Mouse (Mus musculus) MEL-GATA-1-ER (cell line): ENCODE results near the gene Bbs9.
"Not testable (repeated sequence)": the region's sequence is repeated elsewhere in the genome, so short reads cannot be mapped to it uniquely, and the experiment has no call there.

Experiments used
- DNase-seq: peaks from one replicate; pipeline ENCODE4 v3.0.0-alpha.2; 2012; ENCODE audit warnings: low read depth; ENCODE audit errors: extremely low read depth

Bbs9 gene

DNA sequence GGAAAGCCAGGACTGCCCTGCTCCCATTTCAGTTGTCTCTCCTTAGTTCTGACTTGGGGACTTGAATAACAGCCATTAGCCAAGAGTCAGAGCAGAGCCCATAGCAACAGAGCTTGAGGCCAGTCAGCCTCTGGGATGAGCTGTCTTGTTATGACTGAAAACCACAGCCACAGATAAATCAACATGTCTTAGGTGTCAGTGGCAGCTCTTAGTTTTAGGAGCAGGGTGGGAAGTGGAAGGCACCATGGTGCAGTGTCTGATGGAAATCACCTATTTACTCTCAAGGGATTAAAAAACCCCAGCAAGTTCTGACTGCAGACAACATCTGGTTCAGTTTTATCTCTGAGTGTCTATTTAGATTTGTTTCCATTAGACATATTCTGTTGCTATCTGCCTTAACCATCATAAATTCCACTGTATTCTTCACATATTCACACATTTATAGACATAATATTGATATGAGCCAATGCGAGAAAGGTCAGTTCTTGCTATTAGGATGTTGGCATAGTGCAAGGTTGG, 359.5 kb downstream of the Bbs9 start:
- DNase-seq: no peak

DNA sequence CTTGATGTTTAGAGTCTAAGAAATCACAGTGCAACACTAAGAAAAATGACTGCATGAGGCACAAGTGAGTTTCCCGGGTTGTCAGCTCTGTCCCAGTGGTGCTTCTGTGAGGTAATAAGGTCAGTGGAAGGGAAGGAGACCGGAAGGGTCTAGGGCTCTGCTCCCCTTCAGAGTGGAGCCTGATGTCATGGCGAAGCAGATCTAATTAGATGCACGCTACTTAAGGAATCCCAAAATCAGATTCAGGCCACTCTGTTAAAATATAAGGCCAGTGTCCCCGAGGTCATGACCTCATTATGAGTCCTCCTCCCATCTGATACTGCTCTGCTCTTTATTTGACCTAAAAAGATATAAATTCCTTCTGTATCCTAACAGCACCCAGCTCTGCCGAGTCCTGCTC, 361.5 kb downstream of the Bbs9 start:
- DNase-seq: no peak

DNA sequence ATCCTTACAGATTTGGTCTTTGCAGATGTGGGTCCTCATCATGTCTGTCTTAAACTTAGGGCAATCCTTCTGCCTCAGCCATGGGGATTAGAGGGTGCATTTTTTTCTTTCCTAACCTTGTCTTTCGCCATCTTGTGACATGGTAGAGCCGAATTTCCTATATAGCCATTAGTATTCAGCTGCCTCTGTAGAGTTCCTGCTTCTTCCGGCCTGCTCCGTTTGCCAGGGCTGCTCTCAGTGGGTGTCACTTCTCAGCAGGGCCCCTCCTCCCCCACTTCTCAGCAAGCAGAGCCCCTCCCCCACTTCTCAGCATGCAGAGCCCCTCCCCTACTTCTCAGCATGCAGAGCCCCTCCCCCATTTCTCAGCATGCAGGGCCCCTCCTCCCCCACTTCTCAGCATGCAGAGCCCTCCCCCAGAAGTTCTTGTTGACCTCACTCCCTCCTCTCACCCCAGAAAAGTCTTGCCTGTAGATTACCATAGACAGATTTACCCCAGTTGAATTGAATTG, 362.2 kb downstream of the Bbs9 start:
- no peak for DNase-seq

DNA sequence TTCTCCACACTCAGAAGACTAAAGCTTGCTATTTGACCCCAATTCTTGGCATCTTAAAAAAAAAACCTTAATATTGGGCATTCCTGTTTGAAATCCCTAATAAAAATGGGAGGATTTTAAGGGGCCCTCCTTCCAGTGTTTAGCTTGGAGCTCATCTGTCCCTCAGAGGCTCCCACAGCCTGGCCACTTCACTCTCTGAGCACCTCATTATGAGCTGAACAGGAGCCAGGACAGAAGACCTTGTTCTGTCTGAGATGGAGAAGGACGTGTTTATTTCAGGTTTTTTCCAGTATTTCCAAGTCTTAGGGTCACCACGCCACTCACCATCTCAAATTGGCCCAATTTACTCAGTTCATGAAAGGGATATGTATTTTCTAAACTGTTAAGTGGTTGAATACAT, 370.5 kb downstream of the Bbs9 start:
- DNase-seq: no peak

DNA sequence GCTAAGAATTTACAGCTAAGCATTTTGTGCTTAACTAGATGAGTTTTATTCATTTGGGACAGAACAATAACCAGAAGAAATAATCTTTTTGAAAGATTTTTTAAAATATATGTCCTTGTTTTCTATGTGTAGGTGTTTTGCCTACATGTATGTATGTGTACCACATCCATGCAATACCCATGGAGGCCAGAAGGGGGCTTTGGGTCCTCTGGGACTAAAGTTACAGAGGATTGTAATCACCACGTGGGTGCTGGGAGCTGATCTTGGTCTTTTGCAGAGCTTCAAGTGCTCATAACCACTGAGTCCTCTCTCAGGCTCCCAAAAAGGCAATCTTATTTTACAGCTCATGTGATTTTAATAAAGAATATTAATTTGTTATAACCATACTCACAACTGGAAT, 371.3 kb downstream of the Bbs9 start:
- DNase-seq: no peak

DNA sequence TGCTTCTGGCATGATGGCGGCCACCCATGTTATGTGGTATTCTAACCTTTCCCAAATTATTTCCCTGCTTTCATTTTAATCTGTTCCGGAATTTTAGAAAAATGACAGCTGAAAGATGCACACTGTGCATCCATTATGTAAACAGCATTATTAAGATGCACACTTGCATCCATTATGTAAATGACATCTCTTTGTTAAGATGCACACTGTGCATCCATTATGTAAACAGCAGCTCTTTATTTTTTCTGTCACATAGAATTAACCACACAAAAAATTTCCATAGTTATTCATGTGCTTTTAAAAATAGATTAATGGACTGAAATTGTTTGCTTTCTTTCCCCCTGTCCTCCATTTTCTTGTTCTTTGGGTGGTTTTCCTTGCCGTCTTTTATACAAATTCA, 373.3 kb downstream of the Bbs9 start:
- DNase-seq: no peak

DNA sequence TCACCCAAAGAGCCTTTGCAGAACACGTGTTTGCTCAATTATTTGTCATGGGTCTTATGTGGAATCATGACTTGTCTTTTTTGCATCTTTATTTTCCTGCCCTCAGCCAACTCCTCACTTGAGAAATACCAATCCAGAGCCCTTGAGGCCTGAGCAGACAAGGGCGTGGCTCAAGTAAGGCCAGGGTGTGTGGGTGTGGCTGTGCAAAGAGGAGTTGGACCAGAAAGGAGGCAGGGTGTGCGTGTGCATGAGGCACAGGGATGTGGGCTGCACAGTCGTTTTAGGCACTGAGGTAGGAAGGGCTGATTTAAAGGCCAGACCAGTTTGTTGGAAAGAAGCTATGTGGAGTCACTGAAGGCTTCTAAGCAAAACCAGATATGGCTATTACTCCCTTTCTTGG, 373.7 kb downstream of the Bbs9 start:
- no peak for DNase-seq

DNA sequence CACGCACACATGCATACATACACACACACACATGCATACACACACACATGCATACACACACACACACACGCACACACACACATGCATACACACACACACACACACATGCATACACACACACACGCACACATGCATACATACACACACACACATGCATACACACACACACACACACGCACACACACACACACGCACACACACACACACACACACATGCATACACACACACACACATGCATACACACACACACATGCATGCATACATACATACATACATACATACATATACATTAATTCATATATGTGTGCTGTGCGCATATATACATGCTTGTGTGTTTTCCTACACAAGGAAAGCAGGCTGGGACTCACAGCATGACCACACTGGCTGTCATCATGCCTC, 393.6 kb downstream of the Bbs9 start:
- not testable (repeated sequence) for DNase-seq

DNA sequence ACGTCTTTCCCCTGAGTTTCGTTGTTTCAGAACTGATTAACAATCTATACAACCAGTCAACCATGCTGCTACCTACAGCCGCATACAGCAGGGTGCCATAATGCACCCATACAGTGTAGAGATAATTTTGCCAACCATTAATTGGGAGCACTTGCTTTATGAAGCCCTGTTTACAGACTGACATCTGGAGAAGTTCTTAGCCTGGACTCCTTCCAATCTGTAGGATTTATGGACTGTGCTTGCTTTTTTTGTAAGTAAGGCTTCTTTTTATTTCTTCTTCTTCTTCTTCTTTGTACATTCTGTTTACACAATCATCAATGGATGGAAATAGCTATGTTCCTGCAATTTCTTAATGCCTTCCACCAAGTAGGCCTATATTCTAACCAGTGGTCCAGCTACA, 395.1 kb downstream of the Bbs9 start:
- DNase-seq: no peak

DNA sequence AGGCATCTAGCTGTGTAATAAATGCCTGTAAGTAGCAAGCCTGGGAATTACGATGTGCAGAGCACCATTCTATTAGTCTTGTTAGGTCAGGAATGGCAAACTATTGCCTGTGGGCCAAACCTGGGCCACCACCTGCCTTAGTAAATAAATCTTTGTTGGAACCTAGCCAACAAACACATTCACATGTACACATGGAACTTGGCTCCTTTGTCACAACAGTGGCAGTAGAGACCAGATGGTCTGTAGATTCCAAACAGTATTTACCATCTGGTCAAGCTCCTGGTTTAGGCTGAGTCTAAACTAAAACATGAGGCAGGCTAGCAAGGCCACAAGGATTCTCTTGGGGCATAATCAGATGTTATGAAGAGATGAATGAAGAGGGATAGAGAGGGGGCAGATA, 399.7 kb downstream of the Bbs9 start:
- no peak for DNase-seq

DNA sequence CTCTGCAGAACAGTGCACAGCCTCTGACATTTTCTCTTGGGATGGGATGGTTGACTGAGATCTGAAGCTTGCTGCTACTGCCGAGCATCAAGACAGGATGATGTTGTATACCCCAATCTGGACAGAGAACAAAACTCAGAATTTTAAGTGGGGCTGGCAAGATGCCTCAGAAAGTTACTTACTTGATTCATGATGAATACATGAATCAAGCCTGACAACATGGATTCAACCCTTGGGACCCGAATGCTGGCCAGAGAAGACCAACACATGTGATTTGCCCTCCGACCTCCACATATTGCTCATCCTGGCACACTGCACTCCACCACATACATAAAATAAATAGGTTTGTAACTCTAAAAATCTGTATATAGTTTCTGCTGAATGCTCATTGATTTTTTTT, 403.8 kb downstream of the Bbs9 start:
- no peak for DNase-seq

DNA sequence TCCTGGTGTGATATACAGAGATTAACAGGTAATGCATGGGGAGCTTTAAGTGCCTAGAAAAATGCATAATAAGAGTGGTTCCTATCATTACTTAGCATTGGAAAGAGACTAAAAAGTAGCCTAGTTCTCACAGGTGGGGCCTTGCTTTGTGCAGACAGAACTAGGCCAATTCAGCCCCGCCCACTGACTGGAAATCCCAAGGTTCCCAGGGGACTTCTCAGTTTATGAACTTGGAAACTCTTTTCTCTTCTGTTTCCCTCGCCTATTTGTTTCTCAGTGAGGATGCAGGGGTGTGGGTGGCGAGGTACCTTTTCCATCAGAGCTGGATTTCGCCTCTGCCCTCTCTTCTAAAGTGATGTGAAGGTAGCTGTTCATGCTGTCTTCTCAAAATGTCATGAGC, 410.8 kb downstream of the Bbs9 start:
- DNase-seq: no peak

DNA sequence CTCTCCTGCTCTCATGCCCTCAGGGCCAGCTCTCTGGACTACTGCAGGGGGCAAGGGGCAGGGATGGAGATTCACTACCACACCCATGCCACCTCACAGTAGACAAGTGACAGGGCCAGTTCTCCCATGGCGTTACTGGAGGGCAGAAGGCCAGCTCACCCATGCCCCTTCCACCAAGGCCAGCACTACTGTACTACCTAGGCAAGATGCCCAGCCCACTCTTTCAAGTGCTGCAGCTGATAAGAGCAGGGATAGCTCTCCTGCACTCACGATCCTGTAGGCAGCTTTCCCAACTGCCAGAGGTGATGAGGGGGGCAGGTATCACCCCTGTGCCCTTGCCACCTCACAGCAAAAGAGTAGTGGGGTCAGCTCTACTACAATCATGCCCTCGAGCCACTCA, 429.9 kb downstream of the Bbs9 start:
- DNase-seq: no peak

DNA sequence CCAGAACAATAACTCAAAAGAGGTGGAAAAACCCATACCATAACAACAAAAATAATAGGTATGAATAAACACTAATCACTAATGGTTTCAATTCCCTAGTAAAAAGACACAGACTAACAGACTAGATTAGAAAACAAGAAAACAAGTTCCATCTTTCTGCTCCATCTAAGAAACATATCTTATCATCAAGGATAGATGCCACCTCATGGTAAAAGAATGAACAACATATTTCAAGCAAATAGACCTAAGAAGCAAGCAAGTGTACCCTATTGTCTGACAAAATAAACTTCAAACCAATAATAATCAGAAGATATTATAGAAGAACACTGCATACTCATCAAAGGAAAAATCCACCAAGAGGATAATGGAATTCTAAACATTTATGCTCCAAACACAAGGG, 441.3 kb downstream of the Bbs9 start:
- no peak for DNase-seq

DNA sequence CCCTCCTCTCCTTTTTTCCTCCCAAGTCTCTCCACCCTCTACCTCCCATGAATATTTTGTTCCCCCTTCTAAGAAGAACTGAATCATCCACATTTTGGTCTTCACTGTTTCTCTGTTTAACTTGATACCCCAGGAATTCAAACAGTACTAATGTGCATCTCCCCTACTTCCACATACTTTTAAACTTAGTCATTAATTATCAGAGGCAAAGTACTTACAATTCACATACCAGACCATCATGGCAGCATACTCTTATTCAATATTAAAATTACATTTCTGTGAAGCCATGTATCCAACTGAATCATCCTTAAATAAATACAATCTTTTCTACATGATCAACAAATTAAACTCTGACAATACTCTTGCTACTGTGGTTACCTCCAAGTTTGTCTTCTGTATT, 460.1 kb downstream of the Bbs9 start:
- DNase-seq: no peak
